Mouse (Mus musculus): ENCODE results near the gene Gsdma. TPM values are rescaled to one million over a fixed set of nuclear protein-coding genes. Genes with fewer than 3 reads are reported as not detected.
"Not testable (repeated sequence)": the region's sequence is repeated elsewhere in the genome, so short reads cannot be mapped to it uniquely, and the experiment has no call there.

Gene Gsdma
- polyA plus RNA-seq, 1 experiment from 2014 or later = 10.5 TPM

- WGBS = 82% methylated on average over 6 of the region's 6 CpGs
- Histone ChIP-seq H3K4me1 (peaks cover 24% of the 10 kb centered on the region), H3K36me3 (peaks cover 89% of the 10 kb centered on the region)
- not testable (repeated sequence) for H3K4me2 ChIP-seq; H3K4me3 ChIP-seq; H3K27me3 ChIP-seq; H3K27ac ChIP-seq; H3K9ac ChIP-seq; H3K9me3 ChIP-seq; ATAC-seq (ENCODE audit: insufficient number of reproducible peaks, low FRiP score, low TSS enrichment, low read depth)
These were observed 47.9 kb downstream of the Gsdma start for GRCm38 (mm10) chr11:98712009-98712408.

- H3K4me1 ChIP-seq = peaks cover 19% of the 10 kb centered on the region
- peaks cover 83% of the 10 kb centered on the region for H3K36me3 ChIP-seq
- no peaks in the 10 kb centered on the region for H3K9me3 ChIP-seq
- H3K9ac ChIP-seq = no peak overlapping the region
- H3K27ac ChIP-seq = no peak overlapping the region
- no peak overlapping the region for H3K4me2 ChIP-seq
- no peaks in the 10 kb centered on the region for H3K27me3 ChIP-seq
- WGBS = 88% methylated on average over 12 of the region's 12 CpGs
- no peak overlapping the region for H3K4me3 ChIP-seq
- no peak for ATAC-seq (ENCODE audit: insufficient number of reproducible peaks, low FRiP score, low TSS enrichment, low read depth)
These were observed 49.6 kb downstream of the Gsdma start for GRCm38 (mm10) chr11:98713703-98714102.

GRCm38 (mm10) chr11:98715946-98716345 lies 51.8 kb downstream of the Gsdma start:
- peaks cover 14% of the 10 kb centered on the region for H3K4me1 ChIP-seq
- no peak overlapping the region for H3K27ac ChIP-seq
- H3K4me2 ChIP-seq = no peak overlapping the region
- H3K36me3 ChIP-seq = peaks cover 63% of the 10 kb centered on the region
- no peaks in the 10 kb centered on the region for H3K9me3 ChIP-seq
- H3K27me3 ChIP-seq = no peaks in the 10 kb centered on the region
- H3K9ac ChIP-seq = no peak overlapping the region
- no peak overlapping the region for H3K4me3 ChIP-seq
- no peak for ATAC-seq (ENCODE audit: insufficient number of reproducible peaks, low FRiP score, low TSS enrichment, low read depth)
- 93% methylated on average over 9 of the region's 9 CpGs for WGBS

- no peak for ATAC-seq (ENCODE audit: insufficient number of reproducible peaks, low FRiP score, low TSS enrichment, low read depth)
- Histone ChIP-seq H3K4me2 (no peak overlapping the region), H3K9me3 (no peaks in the 10 kb centered on the region), H3K27ac (peak overlapping the region; percentile 75), H3K27me3 (no peaks in the 10 kb centered on the region), H3K4me1 (peaks cover 22% of the 10 kb centered on the region), H3K9ac (no peak overlapping the region), H3K36me3 (peaks cover 48% of the 10 kb centered on the region), H3K4me3 (no peak overlapping the region)
- WGBS = 16% methylated on average over 13 of the region's 13 CpGs
These were observed 53.8 kb downstream of the Gsdma start for GRCm38 (mm10) chr11:98717904-98718303.

- Histone ChIP-seq H3K4me2 (no peak overlapping the region), H3K9ac (no peak overlapping the region), H3K36me3 (peaks cover 36% of the 10 kb centered on the region), H3K9me3 (no peaks in the 10 kb centered on the region), H3K27ac (no peak overlapping the region), H3K4me1 (peaks cover 22% of the 10 kb centered on the region), H3K4me3 (no peak overlapping the region), H3K27me3 (no peaks in the 10 kb centered on the region)
- 75% methylated on average over 2 of the region's 2 CpGs for WGBS
- ATAC-seq (ENCODE audit: insufficient number of reproducible peaks, low FRiP score, low TSS enrichment, low read depth) = no peak
These were observed 56.6 kb downstream of the Gsdma start for GRCm38 (mm10) chr11:98720756-98721155.

- H3K9ac ChIP-seq = no peak overlapping the region
- no peak overlapping the region for H3K4me2 ChIP-seq
- no peaks in the 10 kb centered on the region for H3K27me3 ChIP-seq
- no peaks in the 10 kb centered on the region for H3K9me3 ChIP-seq
- peak overlapping the region; percentile 55; the same call in 1 of the 2 replicates for H3K27ac ChIP-seq
- WGBS = 43% methylated on average over 24 of the region's 24 CpGs
- 0 out of 2 replicates have a peak, but pooled peaks have one; percentile 17 for ATAC-seq (ENCODE audit: insufficient number of reproducible peaks, low FRiP score, low TSS enrichment, low read depth)
- H3K36me3 ChIP-seq = peaks cover 34% of the 10 kb centered on the region
- no peak overlapping the region for H3K4me3 ChIP-seq
- peaks cover 22% of the 10 kb centered on the region for H3K4me1 ChIP-seq
These were observed 57.5 kb downstream of the Gsdma start for GRCm38 (mm10) chr11:98721458-98722226.

GRCm38 (mm10) chr11:98723098-98723497 lies 58.9 kb downstream of the Gsdma start:
- Histone ChIP-seq H3K36me3 (peaks cover 32% of the 10 kb centered on the region), H3K4me3 (no peak overlapping the region), H3K4me2 (no peak overlapping the region), H3K9me3 (no peaks in the 10 kb centered on the region), H3K27me3 (no peaks in the 10 kb centered on the region), H3K9ac (no peak overlapping the region), H3K27ac (no peak overlapping the region), H3K4me1 (peaks cover 18% of the 10 kb centered on the region)
- ATAC-seq (ENCODE audit: insufficient number of reproducible peaks, low FRiP score, low TSS enrichment, low read depth) = no peak
- WGBS = 81% methylated on average over 7 of the region's 7 CpGs

- H3K4me2 ChIP-seq = no peak overlapping the region
- H3K27ac ChIP-seq = no peak overlapping the region
- H3K9ac ChIP-seq = no peak overlapping the region
- no peak for ATAC-seq (ENCODE audit: insufficient number of reproducible peaks, low FRiP score, low TSS enrichment, low read depth)
- WGBS = 95% methylated on average over 15 of the region's 15 CpGs
- H3K36me3 ChIP-seq = peaks cover 32% of the 10 kb centered on the region
- no peak overlapping the region for H3K4me3 ChIP-seq
- no peaks in the 10 kb centered on the region for H3K9me3 ChIP-seq
- peaks cover 17% of the 10 kb centered on the region for H3K4me1 ChIP-seq
- H3K27me3 ChIP-seq = no peaks in the 10 kb centered on the region
These were observed 61.9 kb downstream of the Gsdma start for GRCm38 (mm10) chr11:98725926-98726506.

Other genes with a start within 250 kb of the Gsdma start
- gene Mien1, start 225.4 kb upstream of the Gsdma start, polyA plus RNA-seq (2015; fragmentation: Nextera tagmentation; extraction: Ambion mirVana) = 100 and 109 TPM in 2 replicates
- 10.5 and 11.1 TPM in 2 replicates for gene Grb7, start 218.0 kb upstream of the Gsdma start, polyA plus RNA-seq (2015; fragmentation: Nextera tagmentation; extraction: Ambion mirVana)
- 0.36 and 0.74 TPM in 2 replicates for gene Ikzf3, start 118.3 kb upstream of the Gsdma start, polyA plus RNA-seq (2015; fragmentation: Nextera tagmentation; extraction: Ambion mirVana)
- 0.12 and 0.17 TPM in 2 replicates for gene Zpbp2, start 113.3 kb upstream of the Gsdma start, polyA plus RNA-seq (2015; fragmentation: Nextera tagmentation; extraction: Ambion mirVana)
- 86.7 and 87.1 TPM in 2 replicates for gene Ormdl3, start 77.0 kb upstream of the Gsdma start, polyA plus RNA-seq (2015; fragmentation: Nextera tagmentation; extraction: Ambion mirVana)
- not detected in 2 replicates for gene Lrrc3c, start 66.1 kb upstream of the Gsdma start, polyA plus RNA-seq (2015; fragmentation: Nextera tagmentation; extraction: Ambion mirVana)
- gene Gm12355, start 38.7 kb upstream of the Gsdma start, polyA plus RNA-seq (2015; fragmentation: Nextera tagmentation; extraction: Ambion mirVana) = 0.64 and 1.1 TPM in 2 replicates
- not detected in 2 replicates for gene Gsdma3, start 38.0 kb upstream of the Gsdma start, polyA plus RNA-seq (2015; fragmentation: Nextera tagmentation; extraction: Ambion mirVana)
- gene Gsdma2, start 17.6 kb upstream of the Gsdma start, polyA plus RNA-seq (2015; fragmentation: Nextera tagmentation; extraction: Ambion mirVana) = not detected in 2 replicates
- gene Psmd3, start 18.2 kb downstream of the Gsdma start, polyA plus RNA-seq (2015; fragmentation: Nextera tagmentation; extraction: Ambion mirVana) = 197 and 200 TPM in 2 replicates
- 0.10 TPM in 1 of 2 replicates, not detected in the other for gene Csf3, start 36.9 kb downstream of the Gsdma start, polyA plus RNA-seq (2015; fragmentation: Nextera tagmentation; extraction: Ambion mirVana)
- 47.6 and 48.3 TPM in 2 replicates for gene Med24, start 65.1 kb downstream of the Gsdma start, polyA plus RNA-seq (2015; fragmentation: Nextera tagmentation; extraction: Ambion mirVana)
- gene Thra, start 76.3 kb downstream of the Gsdma start, polyA plus RNA-seq (2015; fragmentation: Nextera tagmentation; extraction: Ambion mirVana) = 38.4 and 39.6 TPM in 2 replicates
- gene Nr1d1, start 111.0 kb downstream of the Gsdma start, polyA plus RNA-seq (2015; fragmentation: Nextera tagmentation; extraction: Ambion mirVana) = 1.2 TPM in 2 replicates
- gene Msl1, start 131.2 kb downstream of the Gsdma start, polyA plus RNA-seq (2015; fragmentation: Nextera tagmentation; extraction: Ambion mirVana) = 22.9 and 25.8 TPM in 2 replicates
- 30.0 and 32.5 TPM in 2 replicates for gene Casc3, start 140.6 kb downstream of the Gsdma start, polyA plus RNA-seq (2015; fragmentation: Nextera tagmentation; extraction: Ambion mirVana)
- gene Rapgefl1, start 172.4 kb downstream of the Gsdma start, polyA plus RNA-seq (2015; fragmentation: Nextera tagmentation; extraction: Ambion mirVana) = 11.1 TPM in 2 replicates
- 4.1 and 4.2 TPM in 2 replicates for gene Wipf2, start 199.3 kb downstream of the Gsdma start, polyA plus RNA-seq (2015; fragmentation: Nextera tagmentation; extraction: Ambion mirVana)
- 23.2 and 24.1 TPM in 2 replicates for gene Cdc6, start 243.4 kb downstream of the Gsdma start, polyA plus RNA-seq (2015; fragmentation: Nextera tagmentation; extraction: Ambion mirVana)